Mouse (Mus musculus) MEL (cell line): Measurements from ENCODE around the gene Akr1e1. TPM values are rescaled to one million over a fixed set of nuclear protein-coding genes. Genes with fewer than 3 reads are reported as not detected.

Source experiments
- DNase-seq: peaks from one replicate; pipeline ENCODE4 v3.0.0; 2011; ENCODE audit warnings: low read depth, low spot score
- H3K27ac ChIP-seq: 2 replicates; pipeline ENCODE4 v1.5.1; 2012; ENCODE audit warnings: low read depth, mild to moderate bottlenecking, control low read depth, low read length, moderate library complexity; ENCODE audit not compliant: control insufficient read depth
- H3K27me3 ChIP-seq, 2 experiments: fragments of 150-350 bp in 1 of 2; sonication (generic) in 1 of 2; 2 replicates each; pipeline ENCODE4 v1.6.1; 2012; ENCODE audit warnings: low read length in 2 of 2, mild to moderate bottlenecking in 2 of 2, improper control_type of control experiment in 1 of 2, moderate library complexity in 1 of 2; ENCODE audit not compliant: insufficient read depth in 2 of 2, control insufficient read depth in 1 of 2
- H3K36me3 ChIP-seq, 2 experiments: 2 replicates each; pipeline ENCODE4 v1.6.1; 2012 to 2014; ENCODE audit warnings: low read length in 2 of 2, improper control_type of control experiment in 1 of 2, inconsistent platforms in 1 of 2, mild to moderate bottlenecking in 1 of 2; ENCODE audit not compliant: insufficient read depth in 2 of 2, control insufficient read depth in 1 of 2
- H3K4me1 ChIP-seq, 2 experiments: fragments of 150-350 bp in 1 of 2; sonication (generic) in 1 of 2; 2 replicates each; pipeline ENCODE4 v1.6.1; 2012; ENCODE audit warnings: low read length in 2 of 2, improper control_type of control experiment in 1 of 2, mild to moderate bottlenecking in 1 of 2; ENCODE audit not compliant: insufficient read depth in 2 of 2, control insufficient read depth in 1 of 2
- H3K4me3 ChIP-seq, 2 experiments: fragments of 150-350 bp in 1 of 2; sonication (generic) in 1 of 2; 2 replicates each; pipeline ENCODE4 v1.5.1; 2012; ENCODE audit warnings: low read depth in 2 of 2, low read length in 2 of 2, mild to moderate bottlenecking in 2 of 2, moderate library complexity in 2 of 2, control low read depth in 1 of 2, improper control_type of control experiment in 1 of 2; ENCODE audit not compliant: control insufficient read depth in 1 of 2, insufficient read depth in 1 of 2
- H3K79me2 ChIP-seq: 2 replicates; pipeline ENCODE4 v1.6.1; 2012; ENCODE audit warnings: mild to moderate bottlenecking, low read length, moderate library complexity; ENCODE audit not compliant: control insufficient read depth, poor library complexity, insufficient read depth
- H3K9ac ChIP-seq: 2 replicates; pipeline ENCODE4 v1.6.1; 2012; ENCODE audit warnings: low read depth, mild to moderate bottlenecking, control low read depth, low read length, moderate library complexity; ENCODE audit not compliant: control insufficient read depth, poor library complexity, severe bottlenecking
- H3K9me3 ChIP-seq: fragments of 150-350 bp; sonication (generic); replicated peaks from 2 replicates; pipeline ENCODE4 v1.6.1; 2012; ENCODE audit warnings: mild to moderate bottlenecking, low read length, improper control_type of control experiment, moderate library complexity; ENCODE audit not compliant: insufficient read depth
- BHLHE40 ChIP-seq: IDR thresholded peaks from 2 replicates; pipeline ENCODE4 v1.6.1; 2012; ENCODE audit warnings: low read depth, mild to moderate bottlenecking, inconsistent platforms, low read length, improper control_type of control experiment, borderline replicate concordance
- CHD1 ChIP-seq: IDR thresholded peaks from 2 replicates; pipeline ENCODE4 v1.6.1; 2012; ENCODE audit warnings: low read depth, mild to moderate bottlenecking, inconsistent platforms, low read length, improper control_type of control experiment
- CTCF ChIP-seq, 3 experiments: IDR thresholded peaks in 2 of 3; conservative IDR thresholded peaks in 1 of 3; 2 replicates each; pipeline ENCODE4 v1.5.1; 2011 to 2012; ENCODE audit warnings: low read length in 3 of 3, low read depth in 2 of 3, mild to moderate bottlenecking in 2 of 3, improper control_type of control experiment in 1 of 3, inconsistent platforms in 1 of 3, mixed read lengths in 1 of 3, moderate library complexity in 1 of 3; ENCODE audit not compliant: control insufficient read depth in 1 of 3, insufficient read depth in 1 of 3, poor library complexity in 1 of 3, severe bottlenecking in 1 of 3
- E2F4 ChIP-seq: IDR thresholded peaks from 2 replicates; pipeline ENCODE4 v1.6.1; 2011; ENCODE audit warnings: low read depth, low read length, improper control_type of control experiment, borderline replicate concordance
- ELF1 ChIP-seq: IDR thresholded peaks from 2 replicates; pipeline ENCODE4 v1.6.1; 2014; ENCODE audit warnings: low read depth, mild to moderate bottlenecking, inconsistent platforms, low read length, improper control_type of control experiment, moderate library complexity
- EP300 ChIP-seq, 2 experiments: IDR thresholded peaks; 2 replicates each; pipeline ENCODE4 v1.6.1; 2011; ENCODE audit warnings: improper control_type of control experiment in 2 of 2, low read length in 2 of 2, low read depth in 1 of 2, mild to moderate bottlenecking in 1 of 2
- GATA1 ChIP-seq: IDR thresholded peaks from 2 replicates; pipeline ENCODE4 v1.6.1; 2011; ENCODE audit warnings: low read depth, low read length, improper control_type of control experiment
- HCFC1 ChIP-seq: IDR thresholded peaks from 2 replicates; pipeline ENCODE4 v1.6.1; 2012; ENCODE audit warnings: low read depth, mild to moderate bottlenecking, inconsistent platforms, low read length, improper control_type of control experiment, moderate library complexity
- JUND ChIP-seq: IDR thresholded peaks from 2 replicates; pipeline ENCODE4 v1.6.1; 2011; ENCODE audit warnings: low read depth, mild to moderate bottlenecking, improper control_type of control experiment, low read length
- KAT2A ChIP-seq: conservative IDR thresholded peaks from 2 replicates; pipeline ENCODE4 v1.6.1; 2012; ENCODE audit warnings: low read depth, low read length, improper control_type of control experiment, inconsistent platforms
- MAZ ChIP-seq: IDR thresholded peaks from 2 replicates; pipeline ENCODE4 v1.6.1; 2012; ENCODE audit warnings: low read depth, mild to moderate bottlenecking, inconsistent platforms, low read length, improper control_type of control experiment
- MXI1 ChIP-seq: IDR thresholded peaks from 2 replicates; pipeline ENCODE4 v1.6.1; 2011; ENCODE audit warnings: mild to moderate bottlenecking, low read depth, low read length, improper control_type of control experiment
- MYB ChIP-seq: IDR thresholded peaks from 2 replicates; pipeline ENCODE4 v1.6.1; 2011; ENCODE audit warnings: mild to moderate bottlenecking, low read depth, low read length, improper control_type of control experiment
- MYC ChIP-seq: IDR thresholded peaks from 2 replicates; pipeline ENCODE4 v1.6.1; 2011; ENCODE audit warnings: low read depth, mild to moderate bottlenecking, low read length, improper control_type of control experiment, moderate library complexity
- NRF1 ChIP-seq: IDR thresholded peaks from 2 replicates; pipeline ENCODE4 v1.6.1; 2014; ENCODE audit warnings: low read depth, mild to moderate bottlenecking, inconsistent platforms, low read length, improper control_type of control experiment, moderate library complexity; ENCODE audit not compliant: poor library complexity, insufficient read depth, severe bottlenecking
- POLR2AphosphoS5 ChIP-seq: IDR thresholded peaks from 2 replicates; pipeline ENCODE4 v1.6.1; 2012; ENCODE audit warnings: low read depth, borderline replicate concordance, mild to moderate bottlenecking, inconsistent platforms, low read length, moderate library complexity, mixed read lengths
- RAD21 ChIP-seq: IDR thresholded peaks from 2 replicates; pipeline ENCODE4 v1.6.1; 2011; ENCODE audit warnings: mild to moderate bottlenecking, low read depth, low read length, improper control_type of control experiment
- SMC3 ChIP-seq: IDR thresholded peaks from 2 replicates; pipeline ENCODE4 v1.6.1; 2011; ENCODE audit warnings: low read depth, low read length, improper control_type of control experiment
- TBP ChIP-seq: IDR thresholded peaks from 2 replicates; pipeline ENCODE4 v1.8.0; 2011; ENCODE audit warnings: low read depth, low read length, improper control_type of control experiment
- UBTF ChIP-seq: IDR thresholded peaks from 2 replicates; pipeline ENCODE4 v1.6.1; 2012; ENCODE audit warnings: low read depth, mild to moderate bottlenecking, inconsistent platforms, low read length, improper control_type of control experiment, moderate library complexity, borderline replicate concordance; ENCODE audit not compliant: insufficient read depth
- USF1 ChIP-seq: IDR thresholded peaks from 2 replicates; pipeline ENCODE4 v1.6.1; 2014; ENCODE audit warnings: low read depth, mild to moderate bottlenecking, inconsistent platforms, low read length, improper control_type of control experiment, moderate library complexity
- USF2 ChIP-seq, 2 experiments: IDR thresholded peaks; 2 replicates each; pipeline ENCODE4 v1.6.1; 2011 to 2012; ENCODE audit warnings: improper control_type of control experiment in 2 of 2, low read length in 2 of 2, borderline replicate concordance in 1 of 2, inconsistent platforms in 1 of 2, low read depth in 1 of 2, mild to moderate bottlenecking in 1 of 2; ENCODE audit not compliant: insufficient read depth in 1 of 2
- ZC3H11A ChIP-seq: IDR thresholded peaks from 2 replicates; pipeline ENCODE4 v1.6.1; 2012; ENCODE audit warnings: low read depth, mild to moderate bottlenecking, inconsistent platforms, low read length, improper control_type of control experiment
- ZKSCAN1 ChIP-seq: IDR thresholded peaks from 2 replicates; pipeline ENCODE4 v1.6.1; 2012; ENCODE audit warnings: low read depth, mild to moderate bottlenecking, inconsistent platforms, low read length, improper control_type of control experiment, moderate library complexity
- ZMIZ1 ChIP-seq: IDR thresholded peaks from 2 replicates; pipeline ENCODE4 v1.6.1; 2012; ENCODE audit warnings: low read depth, mild to moderate bottlenecking, inconsistent platforms, low read length, improper control_type of control experiment, moderate library complexity
- polyA plus RNA-seq, 2 experiments: library from polyadenylated mRNA; stranded (reverse) in 1 of 2; unstranded in 1 of 2; fragments of >175 nt in 1 of 2; fragments of >200 nt in 1 of 2; gene quantifications; 2 replicates each; pipeline versions ENCODE4 v1.2.1 to v1.2.4; 2012; ENCODE audit warnings: low replicate concordance in 2 of 2, low read depth in 1 of 2; ENCODE audit not compliant: insufficient read length in 2 of 2, insufficient read depth in 1 of 2, missing spikeins in 1 of 2
- total RNA-seq: library from RNA; depleted of rRNA; stranded (reverse); fragments of 300-350 nt; gene quantifications from 2 replicates; pipeline ENCODE4 v1.2.3, GENCODE M21; 2012

The Akr1e1 gene
- total and polyA plus RNA-seq, 3 experiments: 13.8 to 16.2 TPM; not detected in 1

DNA sequence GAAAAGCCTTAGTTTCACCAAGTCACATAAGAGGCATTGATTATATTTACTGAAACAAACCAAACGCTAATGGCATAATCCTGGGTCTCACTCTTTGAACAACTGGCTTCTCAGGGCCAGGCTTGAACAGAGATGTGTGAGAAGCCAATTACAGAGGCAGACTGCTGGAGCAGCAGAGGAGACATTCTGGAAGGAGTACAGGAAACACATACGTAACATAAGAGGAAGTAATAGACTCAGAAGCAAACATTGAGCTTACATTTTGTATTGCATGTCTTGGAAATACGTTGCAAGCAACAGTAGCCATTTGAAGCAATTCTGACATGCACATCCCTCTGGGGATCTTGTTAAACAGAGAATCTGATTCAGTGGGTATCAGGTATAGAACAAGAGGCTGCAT is 41.2 kb upstream of the Akr1e1 start:
- no peaks in the 10 kb centered on the region for H3K9me3 ChIP-seq
- H3K79me2 ChIP-seq: no peaks in the 10 kb centered on the region
- no peaks in the 10 kb centered on the region for H3K36me3 ChIP-seq
- H3K27ac ChIP-seq: no peak overlapping the region
- H3K4me1 ChIP-seq: no peaks in the 10 kb centered on the region
- no peak overlapping the region for H3K9ac ChIP-seq
- no peak for DNase-seq
- H3K27me3 ChIP-seq: no peaks in the 10 kb centered on the region; a peak in 1 of 4 replicates
- TF ChIP-seq HCFC1 (no peak), JUND (no peak), ZKSCAN1 (no peak), KAT2A (no peak), RAD21 (no peak)
- H3K4me3 ChIP-seq: no peak overlapping the region

GRCm38 (mm10) chr13:4645248-4645647 is 36.3 kb upstream of the Akr1e1 start:
- no peaks in the 10 kb centered on the region for H3K79me2 ChIP-seq
- H3K4me1 ChIP-seq: no peaks in the 10 kb centered on the region
- no peak overlapping the region for H3K9ac ChIP-seq
- H3K9me3 ChIP-seq: no peaks in the 10 kb centered on the region
- TF ChIP-seq CHD1 (no peak), CTCF (IDR thresholded peaks at IDR 0.05 in 2 of 3, conservative IDR thresholded peaks at IDR 0.05 in 1 of 3; ENCODE audit: control insufficient read depth in 1 of 3, insufficient read depth in 1 of 3, low read depth in 2 of 3, low read length in 3 of 3, poor library complexity in 1 of 3, severe bottlenecking in 1 of 3) (no peak), GATA1 (no peak), MAZ (no peak), SMC3 (no peak), MXI1 (no peak), E2F4 (no peak), NRF1 (no peak), MYB (no peak), HCFC1 (no peak)
- H3K36me3 ChIP-seq: no peaks in the 10 kb centered on the region
- no peak for DNase-seq
- no peak overlapping the region for H3K27ac ChIP-seq
- H3K4me3 ChIP-seq: no peak overlapping the region
- no peaks in the 10 kb centered on the region for H3K27me3 ChIP-seq

- H3K27ac ChIP-seq: no peak overlapping the region
- peaks cover 0 to 2% of the 10 kb centered on the region in 2 experiments; a peak in 1 of 4 replicates for H3K36me3 ChIP-seq
- no peaks in the 10 kb centered on the region for H3K79me2 ChIP-seq
- no peak overlapping the region; a peak in 1 of 4 replicates for H3K4me3 ChIP-seq
- H3K27me3 ChIP-seq: no peaks in the 10 kb centered on the region
- peaks cover 0 to 4% of the 10 kb centered on the region in 2 experiments; a peak in 1 of 4 replicates for H3K4me1 ChIP-seq
- H3K9ac ChIP-seq: no peak overlapping the region
- peak; percentile 75 for DNase-seq
- no peaks in the 10 kb centered on the region for H3K9me3 ChIP-seq
- TF ChIP-seq ZMIZ1 (no peak), GATA1 (no peak), BHLHE40 (no peak), USF2 (IDR thresholded peaks at IDR 0.05; ENCODE audit: borderline replicate concordance in 1 of 2, insufficient read depth in 1 of 2, low read depth in 1 of 2, low read length in 2 of 2) (no peak), MYC (0 out of 2 replicates have a peak, but pooled peaks have one; percentile 23), TBP (no peak), CHD1 (no peak), MYB (no peak), ELF1 (no peak), UBTF (no peak), ZKSCAN1 (no peak), CTCF (IDR thresholded peaks at IDR 0.05 in 2 of 3, conservative IDR thresholded peaks at IDR 0.05 in 1 of 3; ENCODE audit: control insufficient read depth in 1 of 3, insufficient read depth in 1 of 3, low read depth in 2 of 3, low read length in 3 of 3, poor library complexity in 1 of 3, severe bottlenecking in 1 of 3) (peak in 1 of 3 experiments; percentile 65; a peak in 2 of 6 replicates), JUND (no peak), ZC3H11A (peak; percentile 81), EP300 (IDR thresholded peaks at IDR 0.05; ENCODE audit: low read depth in 1 of 2, low read length in 2 of 2) (no peak), POLR2AphosphoS5 (no peak), USF1 (no peak)
Observed at GRCm38 (mm10) chr13:4610902-4611301, 1.9 kb upstream of the Akr1e1 start.
